Mouse (Mus musculus): ENCODE measurements around the gene Spp2. TPM values are rescaled to one million over a fixed set of nuclear protein-coding genes. Genes with fewer than 3 reads are reported as not detected.

The Spp2 gene
- not detected for total RNA-seq (2023)

GRCm38 (mm10) chr1:88406807-88407198, at the start of gene Spp2:
Gene Spp2 (plus strand): TSS chr1:88406961.

Other genes starting within 250 kb of the Spp2 start
- not detected for gene Ugt1a5, start 240.9 kb upstream of the Spp2 start, total RNA-seq (2023)
- not detected for gene Ugt1a2, start 206.4 kb upstream of the Spp2 start, total RNA-seq (2023)
- gene Dnajb3, start 201.2 kb upstream of the Spp2 start, total RNA-seq (2023), result 1.0 TPM
- not detected for gene Ugt1a1, start 195.0 kb upstream of the Spp2 start, total RNA-seq (2023)
- gene Mroh2a, start 180.0 kb upstream of the Spp2 start, total RNA-seq (2023), result not detected
- gene Hjurp, start 129.3 kb upstream of the Spp2 start, total RNA-seq (2023), result 111 TPM
- gene Trpm8, start 129.3 kb upstream of the Spp2 start, total RNA-seq (2023), result not detected
- not detected for gene Glrp1, start 103.1 kb downstream of the Spp2 start, total RNA-seq (2023)